Mouse (Mus musculus) heart, embryonic 16.5 days (tissue): ENCODE data around the gene Usp25. TPM values are rescaled to one million over a fixed set of nuclear protein-coding genes. Genes with fewer than 3 reads are reported as not detected.

Source experiments
- ATAC-seq: fragments of 200-750 bp; cut with Nextera tagmentation; replicated peaks from 2 replicates; pipeline ENCODE4 v1.8.0; 2017; ENCODE audit warnings: moderate number of reproducible peaks; ENCODE audit not compliant: insufficient read depth, low FRiP score; ENCODE audit errors: extremely low read depth
- H3K27ac ChIP-seq: fragments of 300-500 bp; sonication (generic); 2 replicates; pipeline ENCODE4 v1.5.1; 2014; ENCODE audit warnings: mild to moderate bottlenecking, low read length, control low read depth, moderate library complexity
- H3K27me3 ChIP-seq: fragments of 300-500 bp; sonication (generic); 2 replicates; pipeline ENCODE4 v1.6.1; 2014; ENCODE audit warnings: low read length, mixed read lengths; ENCODE audit not compliant: control insufficient read depth, insufficient read depth
- H3K36me3 ChIP-seq: fragments of 300-500 bp; sonication (generic); 2 replicates; pipeline ENCODE4 v1.6.1; 2014; ENCODE audit not compliant: control insufficient read depth, insufficient read depth
- H3K4me1 ChIP-seq: fragments of 300-500 bp; sonication (generic); 2 replicates; pipeline ENCODE4 v1.6.1; 2014; ENCODE audit warnings: low read length, mixed read lengths; ENCODE audit not compliant: control insufficient read depth, insufficient read depth
- H3K4me2 ChIP-seq: fragments of 300-500 bp; sonication (generic); 2 replicates; pipeline ENCODE4 v1.6.1; 2014; ENCODE audit warnings: low read depth, mild to moderate bottlenecking, control low read depth, low read length
- H3K4me3 ChIP-seq: fragments of 300-500 bp; sonication (generic); 2 replicates; pipeline ENCODE4 v1.5.1; 2014; ENCODE audit warnings: mild to moderate bottlenecking, control low read depth, low read length
- H3K9ac ChIP-seq: fragments of 300-500 bp; sonication (generic); 2 replicates; pipeline ENCODE4 v1.6.1; 2014; ENCODE audit warnings: low read length, control low read depth
- H3K9me3 ChIP-seq: fragments of 300-500 bp; sonication (generic); replicated peaks from 2 replicates; pipeline ENCODE4 v1.6.1; 2016; ENCODE audit warnings: low read length; ENCODE audit not compliant: control insufficient read depth
- WGBS: fragments of 180-500 bp; shearing (Covaris S2); extraction: QIAGEN DNeasy Blood & Tissue Kit; methylation state at CpG from one replicate; pipeline ENCODE4 v1.1.7; 2014; 5-methylcytosine and 5-hydroxymethylcytosine counted together
- polyA plus RNA-seq: library from polyadenylated mRNA; unstranded; fragments of >200 nt; fragmentation: Nextera tagmentation; extraction: Ambion mirVana; gene quantifications from 2 replicates; pipeline ENCODE4 v1.2.1, GENCODE M21; 2015

The Usp25 gene
- polyA plus RNA-seq, 1 experiment from 2014 or later = 24.3 TPM

DNA sequence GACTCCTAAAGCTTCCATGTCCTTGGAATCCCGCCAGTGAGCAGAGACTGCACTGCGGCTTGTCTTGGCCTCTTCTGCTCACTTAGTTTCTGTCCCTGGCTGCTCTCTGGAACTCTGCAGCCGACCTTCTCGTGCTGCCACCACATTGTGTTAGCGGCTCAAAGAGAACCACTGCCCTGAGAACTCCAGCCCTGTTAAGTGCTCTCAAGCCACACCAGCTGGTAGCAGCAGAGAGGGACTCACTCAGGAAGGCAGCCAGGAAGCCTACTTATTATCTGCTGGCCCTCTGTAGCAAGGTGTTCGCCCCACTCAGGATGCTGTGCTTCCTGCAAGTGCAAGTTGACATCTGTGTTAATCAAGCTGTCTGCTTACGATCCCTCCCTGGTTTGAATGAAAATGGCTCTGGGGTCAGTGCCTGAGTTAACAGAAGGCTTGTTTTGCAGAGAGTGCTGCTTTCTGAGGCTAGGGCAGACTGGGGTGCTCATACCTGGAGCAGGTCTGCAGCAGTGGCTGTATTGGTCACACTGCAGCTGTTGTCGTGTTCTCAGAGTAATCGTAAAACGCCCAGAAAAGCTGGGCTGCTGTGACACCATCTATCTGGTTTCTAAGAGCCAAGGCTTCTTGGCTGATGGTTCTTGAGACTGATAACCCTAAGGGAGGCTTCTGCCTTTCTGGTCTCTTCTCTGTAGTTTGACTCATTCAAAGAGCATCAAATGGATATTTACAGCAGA lies 15.3 kb downstream of the Usp25 start:
- Histone ChIP-seq H3K4me2 (peak overlapping the region; percentile 49), H3K36me3 (peaks cover 13% of the 10 kb centered on the region), H3K9ac (0 out of 2 replicates have a peak overlapping the region, but pooled peaks have one; percentile 5), H3K27me3 (no peaks in the 10 kb centered on the region), H3K9me3 (peaks cover 8% of the 10 kb centered on the region), H3K27ac (peak overlapping the region; percentile 49), H3K4me3 (peak overlapping the region; percentile 30), H3K4me1 (peaks cover 40% of the 10 kb centered on the region)
- 31% methylated on average over 10 of the region's 10 CpGs for WGBS
- ATAC-seq = peak; percentile 46

DNA sequence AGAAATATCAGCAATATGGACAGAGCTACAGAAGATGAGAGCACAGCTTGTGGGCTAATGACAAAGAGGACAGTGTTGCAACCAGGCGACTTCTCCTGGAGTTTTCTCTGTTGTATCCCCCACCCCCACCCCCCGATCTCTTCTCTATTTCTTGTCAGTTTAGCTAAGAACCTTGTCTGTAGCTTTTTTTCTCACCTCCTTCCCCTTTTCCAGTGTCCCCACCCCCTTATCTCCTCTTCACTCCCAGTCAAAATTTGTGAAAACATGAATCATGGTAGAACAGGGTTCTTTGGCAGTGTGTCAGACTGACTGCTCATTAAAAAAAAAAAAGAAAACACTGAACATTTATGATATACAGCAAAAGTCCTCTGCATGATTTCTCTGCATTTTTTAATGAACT lies 16.9 kb downstream of the Usp25 start:
- Histone ChIP-seq H3K4me3 (no peak overlapping the region), H3K36me3 (peaks cover 9% of the 10 kb centered on the region; the same call in 1 of the 2 replicates), H3K9me3 (no peaks in the 10 kb centered on the region), H3K4me1 (peaks cover 40% of the 10 kb centered on the region), H3K27me3 (no peaks in the 10 kb centered on the region), H3K27ac (no peak overlapping the region), H3K4me2 (no peak overlapping the region), H3K9ac (no peak overlapping the region)
- WGBS = 36% methylated on average over 2 of the region's 2 CpGs
- no peak for ATAC-seq

DNA sequence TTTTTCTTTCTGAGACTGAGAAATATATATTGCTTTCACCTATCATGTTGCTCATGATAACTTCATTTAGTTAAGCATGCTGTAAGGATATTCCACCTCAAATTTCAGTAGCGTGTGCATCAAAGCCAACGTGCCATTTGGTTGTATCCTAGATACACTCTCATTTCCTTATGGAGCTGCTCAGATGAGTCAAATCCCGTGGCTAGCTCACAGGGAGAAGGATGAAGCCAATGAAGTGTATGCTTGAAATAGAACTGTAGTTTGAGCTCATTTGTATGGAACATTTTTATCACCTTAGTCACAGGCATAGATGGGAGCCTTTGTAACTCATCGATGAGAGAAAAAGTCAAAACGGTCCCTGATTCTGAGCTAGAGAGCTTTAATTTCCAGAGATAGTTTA lies 20.8 kb downstream of the Usp25 start:
- Histone ChIP-seq H3K9ac (no peak overlapping the region), H3K27ac (no peak overlapping the region), H3K4me1 (peaks cover 16% of the 10 kb centered on the region), H3K27me3 (no peaks in the 10 kb centered on the region), H3K36me3 (peaks cover 22% of the 10 kb centered on the region), H3K4me3 (no peak overlapping the region), H3K9me3 (no peaks in the 10 kb centered on the region), H3K4me2 (no peak overlapping the region)
- 71% methylated on average over 5 of the region's 5 CpGs for WGBS
- ATAC-seq = no peak

GRCm38 (mm10) chr16:77034751-77035150 lies 21.2 kb downstream of the Usp25 start:
- peaks cover 22% of the 10 kb centered on the region for H3K36me3 ChIP-seq
- ATAC-seq = no peak
- WGBS = 84% methylated on average over 8 of the region's 8 CpGs

DNA sequence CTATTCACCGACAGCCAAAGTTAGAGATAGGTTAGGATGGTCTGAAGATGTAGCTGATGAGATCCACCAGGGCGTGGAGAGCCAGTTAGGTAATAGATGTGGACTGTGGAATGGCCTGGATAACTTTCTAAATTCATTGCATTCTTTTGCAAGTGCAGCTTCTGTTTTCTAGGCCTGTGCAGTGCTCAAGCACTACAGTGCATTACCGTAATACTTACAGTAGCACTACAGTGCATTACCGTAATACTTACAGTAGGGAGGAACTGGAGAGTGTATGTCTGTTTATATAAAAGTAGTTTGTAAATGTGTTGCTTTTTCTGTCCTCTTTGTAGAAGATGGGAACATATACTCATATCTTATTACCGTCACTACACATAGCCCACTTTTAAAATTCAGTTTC lies 28.1 kb downstream of the Usp25 start:
- H3K36me3 ChIP-seq = peaks cover 18% of the 10 kb centered on the region
- no peaks in the 10 kb centered on the region for H3K9me3 ChIP-seq
- ATAC-seq = no peak
- 47% methylated on average over 5 of the region's 5 CpGs for WGBS
- H3K27me3 ChIP-seq = no peaks in the 10 kb centered on the region
- H3K9ac ChIP-seq = no peak overlapping the region
- no peak overlapping the region for H3K4me3 ChIP-seq
- H3K4me2 ChIP-seq = 0 out of 2 replicates have a peak overlapping the region, but pooled peaks have one; percentile 13
- H3K27ac ChIP-seq = no peak overlapping the region
- peaks cover 14% of the 10 kb centered on the region for H3K4me1 ChIP-seq

More at GRCm38 (mm10) chr16:77034751-77035150, 21.2 kb downstream of the Usp25 start:
- Histone ChIP-seq H3K27me3 (no peaks in the 10 kb centered on the region), H3K27ac (no peak overlapping the region), H3K9ac (no peak overlapping the region), H3K9me3 (no peaks in the 10 kb centered on the region), H3K4me2 (no peak overlapping the region), H3K4me1 (peaks cover 13% of the 10 kb centered on the region), H3K4me3 (no peak overlapping the region)

DNA sequence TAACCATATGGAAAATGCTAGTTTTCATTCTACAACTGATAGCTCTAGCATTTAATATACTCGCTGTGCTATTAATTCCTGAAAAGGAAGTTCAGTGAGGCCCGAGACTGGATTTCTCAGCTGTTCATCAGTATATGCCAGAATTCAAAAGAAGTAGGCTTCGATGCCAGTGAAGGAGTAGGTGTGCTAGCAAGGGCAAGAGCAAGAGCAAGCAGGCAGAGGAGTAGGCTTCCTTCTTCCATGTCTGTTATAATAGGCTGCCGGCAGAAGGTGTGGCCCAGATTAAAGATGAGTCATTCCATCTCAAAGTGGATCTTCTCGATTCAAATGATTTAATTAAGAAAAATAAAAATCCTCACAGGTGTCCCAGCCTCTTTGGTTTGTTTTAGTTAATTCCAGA lies 30.0 kb downstream of the Usp25 start:
- no peaks in the 10 kb centered on the region for H3K27me3 ChIP-seq
- peaks cover 15% of the 10 kb centered on the region for H3K36me3 ChIP-seq
- H3K4me1 ChIP-seq = peaks cover 14% of the 10 kb centered on the region
- H3K4me2 ChIP-seq = no peak overlapping the region
- no peak overlapping the region for H3K27ac ChIP-seq
- H3K9me3 ChIP-seq = no peaks in the 10 kb centered on the region
- no peak overlapping the region for H3K9ac ChIP-seq
- WGBS = 87% methylated on average over 5 of the region's 5 CpGs
- no peak overlapping the region for H3K4me3 ChIP-seq
- ATAC-seq = no peak

- no peaks in the 10 kb centered on the region for H3K27me3 ChIP-seq
- 93% methylated on average over 2 of the region's 2 CpGs for WGBS
Observed at GRCm38 (mm10) chr16:77054184-77054583, 40.7 kb downstream of the Usp25 start.

GRCm38 (mm10) chr16:77055519-77056159 lies 42.1 kb downstream of the Usp25 start:
- 80% methylated on average over 8 of the region's 8 CpGs for WGBS
- Histone ChIP-seq H3K9me3 (no peaks in the 10 kb centered on the region), H3K9ac (no peak overlapping the region), H3K36me3 (peaks cover 20% of the 10 kb centered on the region), H3K27me3 (no peaks in the 10 kb centered on the region), H3K4me3 (no peak overlapping the region), H3K4me2 (no peak overlapping the region), H3K27ac (no peak overlapping the region), H3K4me1 (no peaks in the 10 kb centered on the region)
- no peak for ATAC-seq

More at GRCm38 (mm10) chr16:77054184-77054583, 40.7 kb downstream of the Usp25 start:
- H3K9ac ChIP-seq = no peak overlapping the region
- H3K36me3 ChIP-seq = peaks cover 19% of the 10 kb centered on the region
- no peaks in the 10 kb centered on the region for H3K4me1 ChIP-seq
- H3K27ac ChIP-seq = no peak overlapping the region
- no peak for ATAC-seq
- H3K4me3 ChIP-seq = no peak overlapping the region
- H3K9me3 ChIP-seq = no peaks in the 10 kb centered on the region
- H3K4me2 ChIP-seq = no peak overlapping the region

DNA sequence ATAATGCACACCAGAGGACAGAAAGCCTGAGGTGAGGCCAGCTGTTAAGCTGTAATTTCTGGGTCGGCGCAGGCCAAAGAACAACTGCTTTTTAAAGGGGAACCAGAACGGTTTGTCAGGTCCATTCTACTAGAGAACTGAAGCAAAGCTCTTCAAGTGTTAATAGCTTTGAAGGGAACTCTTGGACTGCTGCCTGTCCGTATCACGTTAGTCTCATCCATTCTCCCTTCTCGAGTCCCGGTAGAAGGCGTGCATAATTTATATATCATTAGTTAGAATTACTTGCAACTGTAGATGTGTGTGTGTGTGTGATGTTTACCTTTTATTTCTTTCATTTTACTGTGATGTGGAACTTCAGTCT lies 42.6 kb downstream of the Usp25 start:
- no peaks in the 10 kb centered on the region for H3K27me3 ChIP-seq
- no peak for ATAC-seq
- H3K9me3 ChIP-seq = no peaks in the 10 kb centered on the region
- no peaks in the 10 kb centered on the region for H3K4me1 ChIP-seq
- H3K9ac ChIP-seq = no peak overlapping the region
- WGBS = 76% methylated on average over 8 of the region's 8 CpGs
- peaks cover 20% of the 10 kb centered on the region for H3K36me3 ChIP-seq
- no peak overlapping the region for H3K27ac ChIP-seq
- no peak overlapping the region for H3K4me3 ChIP-seq
- H3K4me2 ChIP-seq = no peak overlapping the region
